Mouse (Mus musculus): ENCODE results near the gene Prdm16. TPM values are rescaled to one million over a fixed set of nuclear protein-coding genes. Genes with fewer than 3 reads are reported as not detected.
A peak's percentile ranks its signal among the peaks of the same experiment; 100 is the strongest.

Gene Prdm16
- total RNA-seq, 2 experiments from 2014 or later, result 1.4 to 2.0 TPM

DNA sequence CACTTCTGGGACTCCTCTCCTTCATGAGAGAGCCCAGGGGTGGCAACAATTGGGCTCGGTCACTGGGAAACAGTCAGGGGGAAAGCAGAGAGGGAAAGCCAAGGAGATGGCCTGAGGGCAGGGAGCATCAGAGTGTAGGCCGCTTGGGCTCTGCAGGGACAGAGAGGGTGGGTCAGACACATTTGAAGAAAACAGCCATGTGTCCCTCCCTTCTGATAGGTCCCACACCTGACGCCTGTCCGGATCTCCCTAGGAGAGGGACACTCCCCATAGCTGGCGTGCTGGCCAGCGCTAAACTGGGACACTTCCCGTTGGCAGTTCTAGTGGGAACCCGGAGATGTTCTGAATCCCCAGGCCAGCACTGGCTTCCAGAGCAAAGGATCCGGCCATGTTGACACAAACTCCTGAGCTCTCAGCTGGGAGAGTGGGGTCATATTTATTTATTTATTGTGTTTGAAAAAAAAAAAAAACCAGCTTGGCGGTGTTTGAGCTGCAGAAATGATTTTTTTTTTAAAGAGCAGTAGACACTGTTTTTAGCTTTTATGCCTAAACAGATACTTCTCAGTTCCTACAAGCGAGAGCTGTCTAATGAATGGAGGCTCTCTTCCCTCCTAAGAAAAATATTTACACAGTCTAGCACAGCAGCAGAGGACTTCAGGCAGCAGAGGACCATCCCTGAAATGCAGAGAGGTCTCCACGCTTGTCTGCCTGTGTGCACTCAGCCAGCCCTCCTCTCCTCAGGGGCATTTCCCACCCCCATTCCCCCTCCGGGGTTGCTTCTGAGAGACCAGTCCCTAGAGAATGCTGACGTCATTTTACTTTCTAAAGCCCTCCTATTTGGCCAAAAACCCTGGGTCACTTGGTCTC is 154.7 kb downstream of the Prdm16 start:
- peak; percentile 12 for DNase-seq (ENCODE audit: low spot score)

DNA sequence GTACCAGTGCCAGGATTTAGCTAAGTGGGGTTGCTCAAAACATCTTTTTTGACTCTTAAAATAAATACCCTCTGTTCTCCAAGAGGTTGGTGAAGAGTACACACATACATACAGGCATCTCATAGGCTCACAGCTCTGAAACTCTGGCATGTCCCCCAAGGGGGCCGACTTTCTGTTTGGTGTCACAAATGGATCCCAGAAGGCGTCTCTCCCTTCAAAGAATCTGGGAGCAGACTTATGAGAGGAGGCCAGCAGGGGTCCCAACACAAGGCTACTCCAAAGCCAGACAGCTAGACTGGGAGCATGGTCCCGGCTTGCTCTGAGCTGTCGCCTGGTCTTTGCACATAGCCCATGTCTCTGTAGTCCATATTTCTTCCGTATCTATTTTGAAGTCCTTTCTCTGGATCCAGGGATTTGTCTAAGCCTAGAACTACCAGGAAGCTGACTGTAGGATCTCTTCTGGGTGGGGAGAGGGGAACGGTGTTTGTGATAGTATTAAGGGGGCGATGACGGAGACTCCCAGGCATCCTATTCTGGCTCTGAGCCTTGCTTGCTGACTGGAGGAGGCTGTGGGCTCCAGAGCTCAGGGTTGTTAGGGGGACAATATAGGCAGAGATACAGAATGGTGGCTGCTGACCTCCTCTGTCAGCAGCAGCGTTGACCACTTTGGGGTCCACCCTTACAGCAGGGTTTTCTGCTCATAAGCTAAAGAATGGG is 156.0 kb downstream of the Prdm16 start:
- DNase-seq (ENCODE audit: low spot score), result no peak

DNA sequence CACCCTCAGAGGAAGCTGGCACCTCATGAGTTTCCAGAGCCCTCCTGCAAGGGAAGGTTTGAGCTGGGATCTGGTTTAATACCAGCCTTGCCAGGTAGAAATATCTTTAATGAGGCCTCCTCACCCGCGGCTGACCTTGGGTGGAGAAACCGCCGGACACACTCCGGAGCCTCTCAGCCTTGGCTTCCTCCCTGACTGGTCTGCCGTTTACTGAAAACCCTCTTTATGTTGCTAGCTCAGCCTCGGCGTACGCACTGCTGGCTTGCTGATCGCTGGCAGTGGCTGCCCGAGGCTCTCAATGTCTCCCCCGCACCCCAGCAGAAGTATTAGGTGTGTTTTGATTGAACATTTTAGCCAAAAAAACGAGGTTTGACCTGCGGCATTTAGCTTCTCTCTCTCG is 156.5 kb downstream of the Prdm16 start:
- no peak for DNase-seq (ENCODE audit: low spot score)

DNA sequence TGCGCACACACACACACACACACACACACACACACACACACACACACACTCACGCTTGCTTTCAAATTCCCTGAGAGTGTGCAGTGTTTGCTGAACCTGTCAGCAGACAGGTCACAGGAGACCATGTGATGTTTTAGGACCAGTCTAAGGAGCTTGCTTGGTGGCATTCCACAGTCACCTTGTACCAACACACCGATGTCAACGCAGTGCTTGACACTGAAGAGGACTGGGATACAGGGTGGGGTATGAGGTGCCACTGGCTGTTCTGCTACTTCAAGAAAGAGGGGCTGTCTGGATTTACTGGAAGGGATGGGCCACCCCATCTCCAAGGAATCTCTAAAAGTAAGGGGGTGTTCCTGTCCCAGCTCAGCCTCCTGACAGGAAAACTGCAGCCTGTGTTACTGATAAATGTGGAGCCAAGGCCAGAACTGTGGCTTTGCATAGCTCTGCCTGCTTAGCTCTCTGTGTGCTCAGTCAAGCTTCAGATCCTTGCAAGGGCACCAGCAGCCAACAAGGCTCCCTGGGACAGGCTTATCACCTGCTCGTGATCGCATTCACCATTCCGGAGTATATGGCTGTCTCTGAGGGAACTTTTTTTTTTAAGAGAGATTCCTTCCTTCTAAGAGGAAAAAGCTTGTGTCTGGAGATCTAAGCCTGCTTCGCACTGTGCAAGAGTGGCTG is 157.6 kb downstream of the Prdm16 start:
- DNase-seq (ENCODE audit: low spot score), result no peak

DNA sequence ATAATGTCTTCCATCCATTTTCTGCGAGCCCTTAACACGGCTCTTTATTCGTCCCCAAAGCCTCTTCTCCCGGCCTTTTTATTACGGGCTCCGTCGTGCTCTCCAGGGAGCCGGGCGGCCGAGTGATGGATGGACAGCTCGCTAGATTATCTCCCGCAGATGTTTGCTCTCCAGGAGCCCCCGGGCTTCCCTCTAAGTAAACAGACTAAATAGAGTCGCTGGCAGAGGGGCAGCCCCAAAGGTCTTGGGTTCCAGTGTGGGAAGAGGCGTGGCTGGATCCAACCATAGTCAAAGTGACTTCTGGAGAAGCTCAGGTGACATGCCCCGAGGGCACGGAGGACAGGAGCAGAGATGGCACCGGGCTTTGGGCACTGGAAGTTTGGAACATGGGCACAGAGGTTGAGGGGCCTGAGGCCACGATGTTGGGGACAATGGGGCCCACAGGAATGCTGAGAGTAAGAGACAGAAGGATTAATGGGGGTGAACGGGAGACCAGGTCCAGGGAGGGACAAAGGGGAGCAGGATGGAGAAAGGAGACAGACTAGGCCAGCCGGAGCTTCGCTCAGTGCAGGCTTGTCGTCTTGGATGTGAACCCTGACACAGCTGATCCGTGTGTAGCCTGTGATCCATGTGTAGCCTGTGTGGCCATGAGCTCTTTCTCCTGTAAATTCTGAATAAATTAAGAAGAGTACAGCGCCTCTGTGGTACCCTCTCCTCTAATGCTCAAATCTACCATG is 162.9 kb downstream of the Prdm16 start:
- no peak for DNase-seq (ENCODE audit: low spot score)

DNA sequence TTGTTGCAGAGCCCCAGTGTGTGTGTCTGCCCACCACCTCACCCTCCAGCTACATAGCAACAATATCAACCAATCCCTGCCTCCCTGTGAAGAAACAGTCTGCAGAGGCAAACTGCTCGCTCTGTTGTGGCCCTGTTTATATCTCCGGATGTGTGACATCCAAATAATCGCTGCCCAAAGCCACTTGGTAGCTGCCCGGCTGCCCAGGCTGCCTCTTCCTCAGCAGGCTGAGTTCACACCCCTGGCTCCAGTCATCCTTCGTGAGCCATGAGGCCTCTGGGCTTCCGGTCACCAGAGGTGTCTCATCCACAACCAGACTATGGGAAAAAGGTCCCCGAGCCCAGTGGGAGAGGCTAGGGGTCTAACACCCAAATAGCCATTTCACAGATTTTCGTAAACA is 164.1 kb downstream of the Prdm16 start:
- DNase-seq (ENCODE audit: low spot score), result no peak

DNA sequence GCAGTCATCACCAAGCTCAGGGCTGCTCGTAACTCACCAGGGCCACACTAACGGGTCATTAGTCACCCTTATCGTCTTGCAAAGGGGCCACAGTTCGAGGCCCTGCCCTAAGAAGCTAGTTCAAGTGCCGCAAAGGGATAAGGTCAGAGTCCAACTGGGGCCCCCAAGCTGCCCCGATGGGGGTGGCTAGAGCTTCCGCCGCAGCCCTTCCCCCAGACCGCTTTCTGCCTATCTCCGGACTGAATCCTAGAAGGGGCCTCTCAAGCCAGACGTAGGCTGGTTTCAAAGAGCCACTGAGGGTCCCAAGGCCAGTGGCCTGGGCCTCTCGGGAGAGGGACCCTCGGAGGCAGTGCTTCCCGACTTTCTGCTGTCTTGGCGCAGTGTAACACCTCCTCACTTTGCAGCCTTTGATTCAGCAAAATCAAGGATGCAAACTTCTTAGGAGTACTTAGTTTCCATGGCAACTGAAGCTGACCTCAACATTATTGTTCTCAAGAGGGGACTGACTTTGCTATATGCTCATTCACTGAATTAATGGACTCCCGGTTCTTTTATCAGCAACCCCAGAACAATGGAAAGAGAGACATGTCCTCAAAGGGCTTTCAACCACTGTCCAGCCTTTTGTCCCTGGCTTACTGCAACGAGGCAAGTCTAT is 165.1 kb downstream of the Prdm16 start:
- no peak for DNase-seq (ENCODE audit: low spot score)

DNA sequence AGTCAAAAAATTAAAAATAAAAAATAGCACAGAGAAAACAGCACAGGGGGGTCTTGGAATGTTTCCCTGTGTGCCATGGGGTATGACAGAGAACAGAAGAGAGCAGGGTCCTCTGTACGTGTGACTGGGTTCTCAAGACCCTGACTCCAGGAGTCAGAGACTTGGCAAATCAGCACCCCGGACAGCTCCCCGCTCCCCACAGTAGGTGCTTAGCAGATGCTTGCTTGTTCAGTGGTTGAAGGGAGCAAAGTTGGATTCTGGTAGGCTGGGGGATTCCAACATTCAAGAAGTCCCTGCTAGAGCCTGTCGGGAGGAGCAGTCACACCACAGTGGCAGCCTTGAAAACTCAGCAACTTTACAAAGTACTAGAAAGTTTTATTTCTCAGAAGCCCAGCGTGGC is 170.4 kb downstream of the Prdm16 start:
- DNase-seq (ENCODE audit: low spot score), result no peak

DNA sequence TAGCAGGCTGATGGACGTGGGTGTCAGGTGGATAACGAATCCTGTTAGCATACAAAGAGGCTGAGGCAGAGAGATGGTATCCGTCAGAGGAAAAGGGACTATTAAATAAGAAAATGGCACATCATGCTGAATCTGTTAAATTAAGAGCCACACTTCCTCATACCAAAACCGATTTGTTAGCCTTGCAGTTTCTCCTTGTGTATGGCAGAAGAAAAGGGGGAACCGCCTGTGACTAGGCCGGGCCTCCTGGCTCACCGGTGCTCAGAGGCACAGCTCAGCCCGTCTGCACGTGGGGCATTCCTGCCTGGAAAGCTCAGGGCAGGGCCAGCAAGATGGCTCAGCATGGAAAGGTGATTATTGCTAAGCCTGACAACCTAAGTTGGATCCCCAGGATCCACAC is 171.6 kb downstream of the Prdm16 start:
- no peak for DNase-seq (ENCODE audit: low spot score)

DNA sequence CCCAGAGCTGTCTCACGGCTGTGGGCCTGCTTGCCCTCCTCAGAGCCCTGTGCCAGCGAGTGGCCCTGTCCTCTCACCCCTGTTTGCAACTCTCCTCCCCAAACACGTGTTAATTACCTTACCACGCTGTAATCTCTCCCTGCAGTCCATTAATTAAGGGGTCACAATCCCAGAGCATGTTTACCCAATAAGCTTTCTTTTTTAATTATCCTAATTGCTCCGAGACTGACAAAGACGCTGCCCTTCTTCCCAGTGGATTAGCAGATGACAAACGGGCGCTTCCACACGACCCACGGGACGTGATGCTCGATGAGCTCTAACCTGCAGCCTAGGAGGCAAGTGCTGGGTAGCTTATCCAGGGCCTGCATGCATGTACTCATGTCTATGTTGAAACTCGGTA is 176.7 kb downstream of the Prdm16 start:
- DNase-seq (ENCODE audit: low spot score), result no peak

DNA sequence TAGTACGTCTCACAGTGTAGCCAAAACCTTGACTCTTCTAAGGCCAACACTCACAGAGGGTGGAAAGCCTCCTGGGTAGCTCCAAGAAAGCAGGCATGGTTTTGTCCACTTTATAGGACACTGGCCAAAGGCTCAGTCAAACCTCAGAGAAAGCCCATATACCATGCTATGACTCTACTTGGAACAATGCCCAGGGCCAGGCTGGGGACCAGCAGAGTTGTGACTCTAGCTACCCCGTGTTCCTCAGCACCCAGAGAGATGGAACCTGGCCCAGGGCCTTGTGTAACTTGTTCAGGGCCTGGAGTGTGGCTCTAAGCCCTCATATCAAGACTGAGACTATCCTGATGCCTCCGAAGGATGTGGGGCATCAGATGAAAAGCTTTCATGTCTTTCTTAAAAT is 178.9 kb downstream of the Prdm16 start:
- DNase-seq (ENCODE audit: low spot score), result no peak

DNA sequence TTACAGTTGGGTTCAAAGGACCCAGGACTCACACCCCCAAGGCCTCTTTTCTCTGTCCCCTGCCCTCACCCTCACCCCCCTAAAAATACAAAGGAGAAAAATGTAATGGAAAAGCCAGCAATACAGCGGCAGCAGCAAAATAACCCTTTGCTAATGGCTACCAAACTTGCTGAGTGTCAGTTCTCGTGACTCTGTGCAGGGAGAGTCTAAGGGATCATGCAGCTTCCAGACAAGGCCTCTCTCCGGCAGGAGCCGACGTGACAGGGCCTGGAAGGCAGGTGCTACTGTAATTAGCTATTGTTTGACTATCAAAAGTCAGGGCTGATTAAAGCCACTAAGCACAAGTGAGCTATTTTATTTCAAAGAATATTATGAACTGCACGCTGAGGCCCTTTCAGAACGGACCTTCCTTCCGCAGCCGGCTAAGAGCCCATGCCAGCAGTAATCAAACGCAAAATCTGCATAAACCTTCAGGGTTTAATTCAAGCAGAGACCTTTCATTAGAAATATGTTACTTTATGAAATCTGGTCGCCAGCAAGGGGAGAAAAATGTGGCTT is 180.3 kb downstream of the Prdm16 start:
- no peak for DNase-seq (ENCODE audit: low spot score)

DNA sequence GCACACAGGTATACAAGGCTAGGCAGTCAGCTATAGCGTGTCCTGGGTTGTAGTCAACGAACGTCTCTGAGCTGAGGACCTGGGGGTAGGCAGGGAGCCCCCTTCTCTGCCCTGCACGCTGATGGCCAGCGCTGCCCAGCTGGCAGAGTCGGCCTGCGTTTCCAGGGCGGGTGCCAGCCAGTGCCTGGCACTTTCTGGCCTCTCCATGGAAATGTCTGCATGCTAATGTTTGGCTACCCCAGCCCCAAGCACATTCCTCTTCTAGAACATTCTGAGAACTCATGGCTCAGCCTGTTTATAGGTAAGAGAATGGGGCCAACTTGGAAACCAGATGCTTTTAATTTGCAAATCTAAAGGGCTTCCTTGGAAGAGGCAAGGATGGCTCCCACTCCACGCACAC is 186.2 kb downstream of the Prdm16 start:
- DNase-seq (ENCODE audit: low spot score), result no peak

DNA sequence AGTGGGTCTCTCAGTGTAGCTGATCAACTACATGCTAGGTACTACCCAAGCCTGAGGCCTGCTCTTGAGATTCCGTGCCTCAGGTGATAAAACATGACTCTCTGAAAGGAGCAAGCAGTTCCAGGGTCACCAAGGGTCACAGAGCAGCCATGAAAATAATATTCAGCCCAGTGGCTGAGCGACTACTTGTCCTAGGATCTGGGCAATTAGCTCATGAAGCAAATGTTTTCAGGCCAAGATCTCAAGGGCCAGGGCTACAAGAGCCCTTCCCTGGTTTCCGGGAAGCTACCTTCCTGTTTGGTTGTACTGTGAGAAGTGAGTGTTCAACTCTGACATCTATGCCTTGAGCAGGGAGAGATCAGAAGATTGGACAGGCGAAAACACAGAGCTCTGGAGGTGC is 186.6 kb downstream of the Prdm16 start:
- DNase-seq (ENCODE audit: low spot score), result no peak

DNA sequence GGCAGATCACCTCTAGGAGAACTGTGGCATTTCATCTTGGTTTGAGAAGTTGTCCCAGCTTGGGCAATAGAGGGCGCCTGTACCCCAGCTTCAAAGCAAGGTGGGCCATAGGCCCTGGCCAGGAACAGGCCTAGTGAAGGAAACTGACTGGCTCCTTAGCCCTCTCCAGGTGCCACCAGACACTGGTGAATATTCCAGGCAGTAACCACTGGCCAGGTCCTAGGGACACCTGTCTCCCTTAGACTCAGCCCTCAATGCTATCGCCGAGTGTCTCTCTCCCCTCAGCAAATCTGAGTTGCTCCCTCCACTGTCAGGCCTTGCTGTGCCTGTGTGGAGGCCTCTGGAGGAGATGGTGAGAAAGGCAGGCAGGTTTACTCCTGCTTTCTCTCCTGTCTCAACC is 187.3 kb downstream of the Prdm16 start:
- DNase-seq (ENCODE audit: low spot score), result peak; percentile 20

DNA sequence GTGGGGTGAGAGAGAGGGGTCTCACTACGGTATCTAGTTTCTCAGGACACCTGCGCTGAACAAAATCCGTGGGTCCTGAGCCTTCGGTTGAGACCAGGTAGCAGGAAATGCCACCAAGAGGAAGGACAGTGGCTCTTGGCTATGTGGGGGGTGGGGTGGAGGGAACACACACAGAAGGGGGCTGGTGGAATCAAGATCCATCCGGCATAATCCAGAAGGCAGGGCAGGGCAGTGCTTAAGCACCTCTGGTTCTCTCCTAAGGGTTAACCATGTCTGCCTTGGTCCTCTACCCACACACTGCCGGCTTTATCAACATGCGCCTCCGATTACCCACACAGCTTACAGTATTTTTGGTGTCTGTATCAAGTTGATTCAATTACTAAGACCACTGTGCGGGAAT is 191.0 kb downstream of the Prdm16 start:
- DNase-seq (ENCODE audit: low spot score), result no peak

DNA sequence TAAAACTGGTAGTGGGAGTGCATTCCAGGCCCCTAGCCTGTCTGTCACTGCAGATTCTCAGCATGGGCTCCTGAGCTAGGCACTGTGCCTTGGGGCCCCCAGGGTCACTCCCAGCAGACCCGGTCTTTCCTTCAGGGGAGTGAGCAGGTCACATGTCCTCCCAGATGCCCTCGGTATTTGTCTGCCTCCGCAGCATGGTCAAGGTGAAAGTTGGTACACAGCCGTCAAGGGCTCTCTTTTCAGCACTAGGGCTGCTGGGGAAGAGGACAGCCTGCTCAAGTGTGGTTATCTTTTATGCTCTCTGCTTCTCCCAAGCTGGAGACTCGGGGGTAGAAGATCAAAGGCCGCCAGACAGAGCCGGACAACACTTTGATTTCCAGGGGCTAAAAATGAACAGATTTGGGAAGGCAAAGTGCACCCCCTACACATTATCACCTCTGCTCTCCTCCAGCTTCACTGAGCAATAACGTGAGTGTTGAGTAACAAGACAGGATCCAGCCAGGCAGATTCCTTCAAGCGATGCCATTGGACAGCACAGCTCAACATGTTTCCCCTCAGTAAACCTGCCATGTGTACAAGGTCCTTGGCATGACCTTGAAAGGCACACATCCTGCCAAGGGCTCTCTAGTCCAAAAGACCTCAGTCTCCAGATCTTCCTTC is 193.9 kb downstream of the Prdm16 start:
- no peak for DNase-seq (ENCODE audit: low spot score)

DNA sequence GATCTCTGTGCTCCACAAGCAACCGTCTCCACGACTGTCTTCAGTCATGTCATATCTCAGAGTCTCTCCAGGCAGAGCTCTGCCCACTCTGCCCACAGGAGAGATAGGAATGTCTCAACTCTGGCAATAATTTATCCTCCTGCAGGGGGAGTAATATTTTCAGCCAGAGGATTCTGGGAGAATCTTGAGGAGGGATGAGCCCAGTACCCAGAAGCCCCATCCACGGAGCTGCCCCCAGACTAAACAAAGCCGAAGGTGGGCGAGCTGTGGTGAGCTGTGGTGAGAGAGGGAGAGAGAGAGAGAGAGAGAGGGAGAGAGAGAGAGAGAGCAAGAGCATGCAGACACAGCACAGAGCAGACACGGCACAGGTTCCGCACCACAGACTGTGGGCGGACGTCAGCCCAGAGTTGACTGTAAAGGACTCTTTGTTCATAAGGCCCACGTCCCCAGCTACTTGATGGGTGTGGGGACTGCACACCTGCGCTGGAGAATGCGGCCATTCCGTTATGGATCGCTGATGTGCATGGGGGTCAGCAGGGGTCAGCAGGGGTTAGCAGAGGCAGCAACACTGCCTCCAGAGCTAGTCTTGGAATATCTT is 197.1 kb downstream of the Prdm16 start:
- no peak for DNase-seq (ENCODE audit: low spot score)

DNA sequence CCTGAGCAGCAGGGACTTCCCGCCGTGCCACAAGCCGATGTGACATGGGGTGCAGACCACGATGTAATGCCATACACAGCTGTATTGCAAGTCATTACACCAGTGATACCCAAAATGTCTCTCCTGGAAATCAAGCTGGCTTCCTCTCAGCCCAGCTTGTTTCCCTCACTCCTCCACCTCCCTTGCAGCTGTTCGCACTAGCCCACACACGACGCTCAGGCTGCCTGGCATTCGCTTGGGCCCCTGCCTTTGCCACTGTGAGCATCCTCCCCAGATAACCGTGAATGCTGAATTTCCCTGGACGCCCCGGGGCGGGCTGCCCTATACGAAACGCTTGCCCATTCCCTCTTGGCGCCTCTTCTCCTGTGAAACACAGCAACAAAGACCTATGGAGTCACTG is 198.1 kb downstream of the Prdm16 start:
- DNase-seq (ENCODE audit: low spot score), result no peak

DNA sequence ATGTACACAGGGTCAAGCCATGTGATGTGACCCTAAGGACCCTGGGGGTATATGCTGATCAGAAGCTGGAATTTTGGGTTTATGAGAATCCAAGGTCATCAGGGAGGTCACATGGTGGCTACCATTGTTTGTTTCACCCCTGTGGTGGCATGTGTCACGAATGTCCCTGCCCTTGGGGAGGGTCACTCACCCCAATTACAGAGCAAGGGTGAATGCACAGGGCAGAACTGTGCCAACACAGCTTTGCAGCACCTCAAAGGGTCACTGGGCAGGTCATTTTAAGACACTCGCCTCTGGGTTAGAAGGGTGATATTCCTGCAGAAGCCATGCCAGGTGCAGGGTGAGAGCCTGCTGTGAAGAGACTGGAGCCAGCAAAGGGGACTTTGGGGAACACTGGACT is 206.9 kb downstream of the Prdm16 start:
- DNase-seq (ENCODE audit: low spot score), result no peak

Measured in gastrocnemius, adult 18-20 months (tissue).